Mouse (Mus musculus) Muller cell, postnatal 12 days (primary cell): Measurements from ENCODE around the gene Depdc5.
"Not testable (repeated sequence)": the region's sequence is repeated elsewhere in the genome, so short reads cannot be mapped to it uniquely, and the experiment has no call there.

Experiments
- DNase-seq: peaks from one replicate; pipeline ENCODE4 v3.0.0-alpha.2; 2015; ENCODE audit errors: inconsistent ontology term

The Depdc5 gene

GRCm38 (mm10) chr5:32907496-32907895, 44.0 kb downstream of the Depdc5 start:
- no peak for DNase-seq

- no peak for DNase-seq
Measured at GRCm38 (mm10) chr5:32914071-32914470, 50.6 kb downstream of the Depdc5 start.

- not testable (repeated sequence) for DNase-seq
Measured at GRCm38 (mm10) chr5:32919281-32919680, 55.8 kb downstream of the Depdc5 start.

GRCm38 (mm10) chr5:32922906-32923305, 59.4 kb downstream of the Depdc5 start:
- no peak for DNase-seq

- DNase-seq = peak; percentile 76
Measured at GRCm38 (mm10) chr5:32930761-32931160, 67.3 kb downstream of the Depdc5 start.

GRCm38 (mm10) chr5:32934654-32935053, 71.2 kb downstream of the Depdc5 start:
- no peak for DNase-seq

- peak; percentile 96 for DNase-seq
Measured at GRCm38 (mm10) chr5:32940586-32940985, 77.1 kb downstream of the Depdc5 start.

- DNase-seq = no peak
Measured at GRCm38 (mm10) chr5:32941209-32941924, 77.9 kb downstream of the Depdc5 start.

GRCm38 (mm10) chr5:32950077-32950476, 86.6 kb downstream of the Depdc5 start:
- no peak for DNase-seq

GRCm38 (mm10) chr5:32950702-32951274, 87.3 kb downstream of the Depdc5 start:
- DNase-seq = no peak

GRCm38 (mm10) chr5:32955716-32956115, 92.2 kb downstream of the Depdc5 start:
- no peak for DNase-seq

- DNase-seq = no peak
Measured at GRCm38 (mm10) chr5:32961616-32962015, 98.1 kb downstream of the Depdc5 start.

- no peak for DNase-seq
Measured at GRCm38 (mm10) chr5:32962581-32962980, 99.1 kb downstream of the Depdc5 start.

GRCm38 (mm10) chr5:32976541-32976940, 113.0 kb downstream of the Depdc5 start:
- no peak for DNase-seq

- no peak for DNase-seq
Measured at GRCm38 (mm10) chr5:32977179-32977578, 113.7 kb downstream of the Depdc5 start.

GRCm38 (mm10) chr5:32985379-32985778, 121.9 kb downstream of the Depdc5 start:
- no peak for DNase-seq

GRCm38 (mm10) chr5:32987873-32988272, 124.4 kb downstream of the Depdc5 start:
- DNase-seq = no peak

GRCm38 (mm10) chr5:32989959-32990640, 126.6 kb downstream of the Depdc5 start:
- no peak for DNase-seq

- peak; percentile 40 for DNase-seq
Measured at GRCm38 (mm10) chr5:32991152-32991551, 127.7 kb downstream of the Depdc5 start.

- DNase-seq = no peak
Measured at GRCm38 (mm10) chr5:32994471-32994870, 131.0 kb downstream of the Depdc5 start.

GRCm38 (mm10) chr5:32995756-32996155, 132.3 kb downstream of the Depdc5 start:
- no peak for DNase-seq

- DNase-seq = no peak
Measured at GRCm38 (mm10) chr5:32996560-32996959, 133.1 kb downstream of the Depdc5 start.

- DNase-seq = no peak
Measured at GRCm38 (mm10) chr5:32997686-32998085, 134.2 kb downstream of the Depdc5 start.
